Mouse (Mus musculus) hindbrain, embryonic 14.5 days (tissue): ENCODE measurements around the gene Gm17482. TPM values are rescaled to one million over a fixed set of nuclear protein-coding genes. Genes with fewer than 3 reads are reported as not detected.
"Not testable (repeated sequence)": the region's sequence is repeated elsewhere in the genome, so short reads cannot be mapped to it uniquely, and the experiment has no call there.

Experiments used
- ATAC-seq: fragments of 200-750 bp; cut with Nextera tagmentation; 2 replicates; pipeline ENCODE4 v1.8.0; 2017; ENCODE audit warnings: moderate number of reproducible peaks, mild to moderate bottlenecking, moderate TSS enrichment, moderate library complexity; ENCODE audit not compliant: low FRiP score
- DNase-seq: peaks from one replicate; pipeline ENCODE4 v3.0.0-alpha.2; 2015; ENCODE audit warnings: low spot score
- H3K27ac ChIP-seq: fragments of 300-500 bp; sonication (generic); 2 replicates; pipeline ENCODE4 v1.5.1; 2014; ENCODE audit warnings: mild to moderate bottlenecking, moderate library complexity
- H3K27me3 ChIP-seq: fragments of 300-500 bp; sonication (generic); 2 replicates; pipeline ENCODE4 v1.6.1; 2014; ENCODE audit warnings: mild to moderate bottlenecking, low read length, mixed read lengths; ENCODE audit not compliant: control insufficient read depth, insufficient read depth
- H3K36me3 ChIP-seq: fragments of 300-500 bp; sonication (generic); replicated peaks from 2 replicates; pipeline ENCODE4 v1.6.1; 2014; ENCODE audit not compliant: control insufficient read depth, insufficient read depth
- H3K4me1 ChIP-seq: fragments of 300-500 bp; sonication (generic); replicated peaks from 2 replicates; pipeline ENCODE4 v1.6.1; 2014; ENCODE audit warnings: antibody characterized with exemption, low read length, mixed read lengths; ENCODE audit not compliant: control insufficient read depth, insufficient read depth
- H3K4me2 ChIP-seq: fragments of 300-500 bp; sonication (generic); replicated peaks from 2 replicates; pipeline ENCODE4 v1.6.1; 2014; ENCODE audit warnings: mild to moderate bottlenecking, moderate library complexity
- H3K4me3 ChIP-seq: fragments of 300-500 bp; sonication (generic); replicated peaks from 2 replicates; pipeline ENCODE4 v1.5.1; 2014; ENCODE audit warnings: mild to moderate bottlenecking, low read length
- H3K9ac ChIP-seq: fragments of 300-500 bp; sonication (generic); 2 replicates; pipeline ENCODE4 v1.6.1; 2014
- H3K9me3 ChIP-seq: fragments of 300-500 bp; sonication (generic); 2 replicates; pipeline ENCODE4 v1.6.1; 2016; ENCODE audit warnings: low read length; ENCODE audit not compliant: control insufficient read depth
- WGBS: fragments of 180-500 bp; shearing (Covaris S2); extraction: QIAGEN DNeasy Blood & Tissue Kit; methylation state at CpG from one replicate; pipeline ENCODE4 v1.1.7; 2014; 5-methylcytosine and 5-hydroxymethylcytosine counted together
- polyA plus RNA-seq: library from polyadenylated mRNA; unstranded; fragments of >200 nt; fragmentation: Nextera tagmentation; extraction: Ambion mirVana; gene quantifications from 2 replicates; pipeline ENCODE4 v1.2.1, GENCODE M21; 2014

Gm17482 gene
- polyA plus RNA-seq, 1 experiment from 2014 or later, result not detected

DNA sequence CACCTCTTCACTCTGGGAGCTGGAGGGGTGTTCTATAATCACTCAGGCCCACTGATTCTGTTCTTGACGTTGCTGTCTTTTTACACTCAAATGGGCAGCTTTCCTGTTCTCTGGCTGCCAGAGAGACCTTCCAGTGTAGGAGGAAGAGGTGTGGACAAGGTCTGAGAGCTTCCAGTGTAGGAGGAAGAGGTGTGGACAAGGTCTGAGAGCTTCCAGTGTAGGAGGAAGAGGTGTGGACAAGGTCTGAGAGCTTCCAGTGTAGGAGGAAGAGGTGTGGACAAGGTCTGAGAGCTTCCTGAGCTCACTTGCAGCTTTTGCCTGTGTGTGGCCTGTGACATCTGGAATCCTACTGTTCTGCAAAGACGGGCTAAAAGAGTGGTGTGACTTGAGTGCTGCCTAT lies 13.3 kb downstream of the Gm17482 start:
- H3K4me3 ChIP-seq, H3K9ac ChIP-seq, H3K9me3 ChIP-seq, H3K27me3 ChIP-seq, ATAC-seq, H3K4me2 ChIP-seq, H3K4me1 ChIP-seq, H3K27ac ChIP-seq, DNase-seq: not testable (repeated sequence)
- WGBS, result 61% methylated on average over 2 of the region's 2 CpGs
- H3K36me3 ChIP-seq, result peaks cover 12% of the 10 kb centered on the region; the same call in 1 of the 2 replicates

DNA sequence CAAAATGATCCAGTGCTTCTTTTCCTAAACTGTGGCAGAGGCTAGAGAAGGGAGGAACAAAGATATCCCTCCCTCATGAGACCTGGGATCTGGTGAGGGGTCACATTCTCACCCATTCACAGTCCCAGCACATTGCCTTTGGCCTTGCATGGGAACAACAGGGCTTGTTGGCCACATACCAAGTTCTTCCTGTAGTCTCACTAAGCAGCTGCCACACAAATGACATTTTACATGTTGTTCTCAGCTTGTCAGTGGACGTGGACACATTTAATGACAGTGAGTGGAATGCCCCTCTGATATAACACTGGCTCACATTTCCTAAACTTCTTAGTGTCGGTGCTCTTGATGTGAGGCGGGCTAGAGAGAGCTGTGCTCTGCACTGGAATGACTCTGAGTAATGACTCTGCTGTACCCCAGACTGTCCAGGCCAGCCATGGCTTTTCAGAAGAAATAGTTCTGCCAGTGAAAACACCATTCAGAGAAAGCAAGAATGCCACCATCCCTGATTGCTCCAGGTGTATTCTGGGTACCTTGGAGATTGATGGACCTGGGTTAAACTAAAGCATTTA lies 14.1 kb downstream of the Gm17482 start:
- no peak overlapping the region for H3K4me3 ChIP-seq
- peaks cover 19% of the 10 kb centered on the region; the same call in 1 of the 2 replicates for H3K36me3 ChIP-seq
- H3K4me1 ChIP-seq, result no peaks in the 10 kb centered on the region
- no peaks in the 10 kb centered on the region for H3K27me3 ChIP-seq
- H3K9me3 ChIP-seq, result no peaks in the 10 kb centered on the region
- no peak for DNase-seq
- H3K9ac ChIP-seq, result no peak overlapping the region
- 64% methylated on average over 3 of the region's 3 CpGs for WGBS
- no peak for ATAC-seq
- no peak overlapping the region for H3K4me2 ChIP-seq
- H3K27ac ChIP-seq, result no peak overlapping the region

DNA sequence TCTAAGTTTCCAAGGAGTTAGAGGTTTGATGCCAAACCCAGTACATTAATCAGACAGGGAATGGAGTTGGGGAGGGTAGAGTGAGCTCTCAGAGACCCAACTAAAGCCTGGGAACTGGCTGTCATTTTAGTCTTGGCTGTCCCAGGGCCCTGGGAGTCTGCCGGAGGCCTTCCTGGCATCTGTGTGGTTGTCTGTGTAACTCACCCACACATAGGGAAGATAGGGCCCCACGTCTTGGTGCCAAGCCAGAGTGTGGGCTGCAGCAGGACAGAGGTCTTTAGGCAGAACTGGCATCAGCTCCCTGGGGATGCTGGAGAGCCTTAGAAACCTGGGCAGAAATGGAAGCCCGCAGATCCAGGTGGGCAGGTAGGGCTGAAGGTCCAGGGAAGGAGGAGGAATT lies 14.8 kb downstream of the Gm17482 start:
- Histone ChIP-seq H3K4me1 (no peaks in the 10 kb centered on the region), H3K9me3 (no peaks in the 10 kb centered on the region), H3K36me3 (peaks cover 22% of the 10 kb centered on the region; the same call in 1 of the 2 replicates), H3K9ac (no peak overlapping the region), H3K4me3 (no peak overlapping the region), H3K4me2 (no peak overlapping the region), H3K27me3 (no peaks in the 10 kb centered on the region), H3K27ac (no peak overlapping the region)
- ATAC-seq, result no peak
- 77% methylated on average over 3 of the region's 3 CpGs for WGBS
- no peak for DNase-seq

DNA sequence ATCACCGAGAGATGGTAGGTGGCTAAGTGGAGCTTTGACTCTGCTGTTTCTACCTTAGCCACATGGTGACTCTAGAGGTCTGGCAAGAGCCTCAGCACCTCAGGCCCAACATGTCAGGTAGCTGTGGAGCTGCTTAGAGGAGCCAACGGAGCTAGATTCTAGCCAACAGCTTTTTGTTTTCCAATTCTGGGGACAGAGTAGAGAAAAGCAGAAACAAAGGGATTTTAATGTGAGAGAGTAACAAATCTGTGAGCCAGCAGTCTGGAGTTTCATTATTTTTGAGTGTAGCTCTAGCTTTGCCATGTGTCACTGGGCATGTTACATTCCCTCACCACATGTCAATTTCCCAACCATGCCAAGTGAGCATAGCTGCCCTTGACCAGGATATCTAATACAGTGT lies 17.1 kb downstream of the Gm17482 start:
- no peaks in the 10 kb centered on the region for H3K4me1 ChIP-seq
- peaks cover 25% of the 10 kb centered on the region; the same call in 1 of the 2 replicates for H3K36me3 ChIP-seq
- no peak overlapping the region for H3K9ac ChIP-seq
- H3K4me3 ChIP-seq, result no peak overlapping the region
- no peak overlapping the region for H3K27ac ChIP-seq
- no peaks in the 10 kb centered on the region for H3K27me3 ChIP-seq
- no peak for ATAC-seq
- H3K9me3 ChIP-seq, result no peaks in the 10 kb centered on the region
- WGBS, result 74% methylated on average over 2 of the region's 2 CpGs
- no peak for DNase-seq
- no peak overlapping the region for H3K4me2 ChIP-seq

DNA sequence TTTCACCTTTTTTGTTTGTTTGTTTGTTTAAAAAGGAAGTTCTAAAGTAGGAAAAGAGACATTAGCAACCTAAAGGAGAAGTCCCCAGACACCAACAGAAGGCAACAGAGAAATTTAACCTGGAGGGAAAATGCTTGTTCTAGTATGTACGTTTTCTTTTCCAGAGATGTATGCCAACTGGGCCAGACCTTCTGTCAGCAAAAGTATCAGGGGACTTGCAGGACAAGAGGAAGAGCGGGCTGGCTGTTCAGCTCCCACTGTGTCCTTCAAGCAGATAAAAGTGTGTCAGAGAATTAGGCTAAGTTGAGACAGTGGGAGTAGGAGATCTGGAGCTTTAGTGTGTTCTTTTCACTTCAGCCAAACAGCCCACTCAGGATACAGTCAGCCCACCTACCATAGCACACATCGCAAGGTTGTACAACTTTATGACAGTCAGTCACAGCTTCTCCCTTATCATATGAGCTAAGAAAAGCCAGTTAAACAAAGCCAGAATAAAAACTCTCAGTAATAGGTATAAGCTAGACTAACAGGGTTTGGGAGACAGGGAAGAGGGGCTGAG lies 18.4 kb downstream of the Gm17482 start:
- Histone ChIP-seq H3K4me3 (no peak overlapping the region), H3K9me3 (no peaks in the 10 kb centered on the region)

DNA sequence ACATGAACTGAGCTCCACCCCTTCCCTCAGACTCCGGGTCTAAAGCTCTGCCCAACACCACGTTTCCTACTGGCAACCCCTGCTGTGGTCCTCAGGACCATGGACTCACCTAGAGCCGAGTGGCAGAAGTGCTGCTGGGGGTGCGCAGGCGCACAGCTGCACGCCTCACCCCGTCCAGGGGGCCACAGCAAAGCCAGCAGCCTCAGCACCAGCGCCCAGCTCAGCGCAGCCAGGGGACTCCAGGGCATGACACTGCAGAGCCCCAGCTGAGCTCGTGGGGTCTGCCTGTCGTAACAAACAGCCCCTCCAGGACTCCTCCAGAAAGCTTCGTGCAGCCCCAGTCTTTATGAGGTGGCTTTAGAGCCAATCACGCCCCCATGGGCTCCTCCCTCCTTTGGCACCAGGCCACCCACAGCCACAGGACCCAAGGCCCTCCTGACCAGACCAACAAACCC lies 24.4 kb downstream of the Gm17482 start:
- ATAC-seq (peak; percentile 70; the same call in 1 of the 2 replicates), DNase-seq (peak; percentile 29)
- peak overlapping the region; percentile 6; the same call in 1 of the 2 replicates for H3K4me3 ChIP-seq
- no peaks in the 10 kb centered on the region for H3K27me3 ChIP-seq
- no peak overlapping the region for H3K9ac ChIP-seq
- peak overlapping the region; percentile 32 for H3K4me2 ChIP-seq
- no peaks in the 10 kb centered on the region for H3K4me1 ChIP-seq
- H3K36me3 ChIP-seq, result peaks cover 4% of the 10 kb centered on the region; the same call in 1 of the 2 replicates
- no peaks in the 10 kb centered on the region for H3K9me3 ChIP-seq
- WGBS, result 4% methylated on average over 13 of the region's 13 CpGs
- peak overlapping the region; percentile 9 for H3K27ac ChIP-seq

More for the DNA sequence above, 18.4 kb downstream of the Gm17482 start:
- Histone ChIP-seq H3K36me3 (peaks cover 25% of the 10 kb centered on the region; the same call in 1 of the 2 replicates), H3K27me3 (no peaks in the 10 kb centered on the region), H3K9ac (no peak overlapping the region), H3K27ac (no peak overlapping the region), H3K4me1 (no peaks in the 10 kb centered on the region), H3K4me2 (no peak overlapping the region)
- no peak for ATAC-seq
- no peak for DNase-seq
- WGBS, result 88% methylated on average over 3 of the region's 3 CpGs

DNA sequence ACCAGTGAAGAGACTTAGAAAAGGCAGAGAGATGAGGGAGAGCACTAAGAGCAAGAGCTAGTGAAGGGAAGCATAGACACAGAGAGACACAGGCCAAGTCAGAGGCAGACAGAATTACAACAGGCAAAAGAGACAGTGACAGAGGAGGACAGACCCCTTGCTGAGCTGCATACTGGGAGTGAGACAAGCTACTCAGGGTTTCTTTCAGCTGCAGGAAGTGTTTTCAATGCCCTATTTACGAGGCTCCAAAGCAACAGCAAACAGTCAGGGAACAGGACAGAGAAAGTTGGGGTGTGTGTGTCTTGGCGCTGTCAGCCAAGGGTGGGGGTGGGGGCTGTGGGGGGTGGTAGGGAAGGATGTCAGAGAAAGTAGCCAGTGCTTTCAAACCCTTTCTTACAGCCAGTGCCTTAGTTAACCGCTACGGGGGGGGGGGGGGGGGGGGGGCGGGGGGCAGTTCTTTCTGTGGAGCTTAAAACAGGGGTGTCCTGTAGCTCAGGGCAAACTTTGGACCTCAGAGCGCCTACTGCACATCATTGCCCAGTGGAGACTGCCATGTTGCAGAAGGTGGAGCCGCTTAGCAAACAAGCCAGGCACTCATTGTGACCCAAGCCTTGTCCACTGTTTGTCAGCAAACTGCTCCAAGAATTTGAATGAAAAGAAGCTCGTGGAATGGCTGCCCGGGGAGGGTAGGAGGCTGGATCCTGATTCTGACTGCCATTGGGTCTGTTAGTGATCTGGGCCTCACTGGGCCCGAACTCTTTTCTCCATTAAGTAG lies 25.1 kb downstream of the Gm17482 start, which contains the start of gene Timp4:
Gene Timp4, minus strand, starts transcription at position 107 of the 775 bp plus-strand sequence.
- H3K4me2 ChIP-seq, result peak within 1 kb of the TSS; percentile 32
- H3K9me3 ChIP-seq, result no peaks in the 10 kb centered on the region
- DNase-seq (peak; percentile 30), ATAC-seq (peak; percentile 68; the same call in 1 of the 2 replicates)
- H3K4me3 ChIP-seq, result peak within 1 kb of the TSS; percentile 6; the same call in 1 of the 2 replicates
- no peaks in the 10 kb centered on the region for H3K4me1 ChIP-seq
- no peaks in the 10 kb centered on the region for H3K27me3 ChIP-seq
- H3K36me3 ChIP-seq, result no peaks in the 10 kb centered on the region
- no peak within 1 kb of the TSS for H3K9ac ChIP-seq
- peak within 1 kb of the TSS; percentile 35 for H3K27ac ChIP-seq
- 15% methylated on average over 7 of the region's 10 CpGs for WGBS

DNA sequence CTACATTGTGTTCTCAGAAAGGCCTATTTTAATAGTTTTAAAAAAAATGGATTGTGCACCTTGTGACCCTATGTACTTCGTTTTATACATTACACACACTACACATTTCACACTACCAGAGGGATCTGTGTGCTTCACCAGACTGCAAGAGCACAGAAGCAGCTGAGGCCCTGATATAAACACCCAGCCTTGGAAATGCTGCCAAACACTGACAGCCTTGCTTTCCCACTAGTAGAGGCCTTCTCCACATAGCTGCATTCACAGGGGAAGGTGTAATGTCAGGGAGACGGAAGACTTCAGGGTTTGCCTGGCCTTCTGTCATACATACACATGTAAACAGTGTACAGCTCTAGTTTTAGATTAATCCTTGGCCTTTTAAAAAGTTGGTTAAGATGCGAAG lies 28.0 kb downstream of the Gm17482 start:
- ATAC-seq, result no peak
- DNase-seq, result no peak
- no peak overlapping the region for H3K4me2 ChIP-seq

DNA sequence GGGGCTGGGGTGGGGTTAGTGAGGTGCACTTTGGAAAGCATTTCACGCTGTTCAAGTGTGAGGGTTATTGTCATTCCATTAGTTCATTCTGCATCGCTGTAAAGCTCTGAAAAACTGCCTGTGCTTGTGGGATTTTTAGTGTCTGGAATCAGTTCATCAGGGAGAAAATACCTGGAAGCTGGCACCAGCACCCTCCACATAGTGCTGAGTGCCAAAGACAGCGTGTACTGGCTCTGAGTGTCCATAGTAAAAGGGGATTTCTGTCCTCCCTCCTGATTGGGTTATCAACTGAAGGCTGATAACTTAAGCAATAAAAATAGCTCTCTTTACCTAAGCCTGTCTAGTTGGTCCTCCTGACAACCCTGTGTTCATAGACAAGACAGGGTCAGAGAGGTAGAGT lies 33.4 kb downstream of the Gm17482 start:
- H3K27ac ChIP-seq, result no peak overlapping the region
- peaks cover 24% of the 10 kb centered on the region; the same call in 1 of the 2 replicates for H3K36me3 ChIP-seq
- H3K4me3 ChIP-seq, result no peak overlapping the region
- H3K9me3 ChIP-seq, result no peaks in the 10 kb centered on the region
- DNase-seq (no peak), ATAC-seq (no peak)
- no peaks in the 10 kb centered on the region for H3K4me1 ChIP-seq
- H3K4me2 ChIP-seq, result no peak overlapping the region
- H3K27me3 ChIP-seq, result no peaks in the 10 kb centered on the region
- WGBS, result 90% methylated on average over 3 of the region's 3 CpGs
- H3K9ac ChIP-seq, result no peak overlapping the region

More for the DNA sequence above, 28.0 kb downstream of the Gm17482 start:
- Histone ChIP-seq H3K36me3 (no peaks in the 10 kb centered on the region), H3K27me3 (no peaks in the 10 kb centered on the region), H3K4me1 (no peaks in the 10 kb centered on the region), H3K9ac (no peak overlapping the region), H3K9me3 (no peaks in the 10 kb centered on the region), H3K27ac (no peak overlapping the region), H3K4me3 (no peak overlapping the region)
- WGBS, result 84% methylated on average over 3 of the region's 3 CpGs
